In genomic region chr9:63489156-63489555, GRCm38 (mm10) we compare ENCODE assay signal across 26 mouse cellular contexts.
"Had no signal": no experiment of that assay in that cellular context is flagged by ENCODE, and none has a peak within 500 bp of the region (broad histone marks: within the 10 kb centered on the region; RNA-seq: fewer than 3 reads in every experiment).

No protein-coding gene starts in this region.

- H3K36me3 ChIP-seq: heart, embryonic 13.5 days; heart, embryonic 15.5 days; hindbrain, embryonic 13.5 days; hindbrain, embryonic 15.5 days; kidney, embryonic 15.5 days; limb, embryonic 10.5 days; limb, embryonic 12.5 days had no signal

- H3K27me3 ChIP-seq: heart, embryonic 13.5 days; heart, embryonic 15.5 days had no signal

- H3K4me1 ChIP-seq: kidney, embryonic 15.5 days had no signal

- H3K9ac ChIP-seq: heart, embryonic 13.5 days; heart, embryonic 15.5 days; hindbrain, embryonic 13.5 days; hindbrain, embryonic 15.5 days; kidney, embryonic 15.5 days; limb, embryonic 12.5 days had no signal

- H3K4me3 ChIP-seq: heart, adult 2 months; heart, embryonic 13.5 days; heart, embryonic 15.5 days; hindbrain, embryonic 13.5 days; hindbrain, embryonic 15.5 days; kidney, embryonic 15.5 days; limb, embryonic 10.5 days; limb, embryonic 12.5 days had no signal

- H3K9me3 ChIP-seq: heart, embryonic 13.5 days; heart, embryonic 15.5 days; hindbrain, embryonic 13.5 days; hindbrain, embryonic 15.5 days; kidney, embryonic 15.5 days; limb, embryonic 10.5 days; limb, embryonic 12.5 days had no signal

- H3K4me2 ChIP-seq: heart, embryonic 11.5 days; heart, embryonic 13.5 days; heart, embryonic 15.5 days; hindbrain, embryonic 13.5 days; hindbrain, embryonic 15.5 days; kidney, embryonic 15.5 days; limb, embryonic 12.5 days; liver, embryonic 11.5 days had no signal

- DNase-seq: gastrocnemius, postnatal 14 days; gastrocnemius, postnatal 36 days; heart, adult 11 months; heart, adult 2 months; heart, postnatal 14 days; heart, postnatal 36 days; kidney, adult 11 months; kidney, adult 2 months; kidney, adult 9 months; kidney, postnatal 14 days; kidney, postnatal 36 days; layer of hippocampus, adult 9-11 months; layer of hippocampus, postnatal 36 days; liver had no signal

- H3K27ac ChIP-seq: heart, adult 2 months; heart, embryonic 13.5 days; heart, embryonic 15.5 days; hindbrain, postnatal 0 days; kidney, embryonic 15.5 days; kidney, postnatal 0 days; limb, embryonic 10.5 days; limb, embryonic 12.5 days had no signal

- ATAC-seq: hindbrain, postnatal 0 days; intestine, embryonic 16.5 days had no signal
